Mouse (Mus musculus) CH12.LX (cell line): ENCODE data around the gene Gm21149.
"Not testable (repeated sequence)": the region's sequence is repeated elsewhere in the genome, so short reads cannot be mapped to it uniquely, and the experiment has no call there.

Experiments used
- CTCF ChIP-seq, 2 experiments: IDR thresholded peaks in 1 of 2; conservative IDR thresholded peaks in 1 of 2; 2 replicates each; pipeline ENCODE4 v1.5.1; 2011 to 2012; ENCODE audit warnings: low read depth in 2 of 2, low read length in 2 of 2, improper control_type of control experiment in 1 of 2, inconsistent platforms in 1 of 2, mild to moderate bottlenecking in 1 of 2, moderate library complexity in 1 of 2
- ELF1 ChIP-seq: IDR thresholded peaks from 2 replicates; pipeline ENCODE4 v1.6.1; 2014; ENCODE audit warnings: low read depth, mild to moderate bottlenecking, inconsistent platforms, low read length, improper control_type of control experiment
- MEF2A ChIP-seq: IDR thresholded peaks from 2 replicates; pipeline ENCODE4 v1.6.1; 2014; ENCODE audit warnings: low read depth, mild to moderate bottlenecking, inconsistent platforms, low read length, improper control_type of control experiment, borderline replicate concordance
- POLR2A ChIP-seq: IDR thresholded peaks from 2 replicates; pipeline ENCODE4 v1.6.1; 2011; ENCODE audit warnings: low read depth, mild to moderate bottlenecking, improper control_type of control experiment, low read length

DNA sequence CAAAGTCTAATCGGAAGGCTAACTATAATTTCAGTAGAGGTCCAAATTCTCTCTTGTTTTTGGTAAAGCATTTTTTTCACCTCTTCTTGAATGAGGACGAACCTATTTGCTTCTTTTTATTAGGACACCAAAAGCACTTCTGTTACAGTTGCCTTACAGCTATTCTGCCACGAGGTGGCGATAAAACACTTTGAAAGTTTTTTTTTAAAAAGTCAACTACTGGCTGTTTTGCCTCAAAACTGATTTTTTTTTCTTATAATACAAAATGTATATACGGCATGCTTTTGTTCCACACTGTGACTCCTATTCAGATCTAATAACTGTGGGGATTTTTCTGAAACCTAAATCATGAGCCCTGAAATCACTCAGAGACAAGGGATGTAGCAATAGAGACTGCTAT, 44.1 kb upstream of the Gm21149 start:
- TF ChIP-seq ELF1, MEF2A, POLR2A: not testable (repeated sequence)
- peak; percentile 16 to 44; a peak in 2 of 4 replicates for TF ChIP-seq CTCF (conservative IDR thresholded peaks at IDR 0.05 in 1 of 2, IDR thresholded peaks at IDR 0.05 in 1 of 2; ENCODE audit: low read depth in 2 of 2, low read length in 2 of 2)
